Mouse (Mus musculus) embryonic facial prominence, embryonic 15.5 days (tissue): ENCODE measurements around the gene Rufy4. TPM values are rescaled to one million over a fixed set of nuclear protein-coding genes. Genes with fewer than 3 reads are reported as not detected.

Experiments used
- ATAC-seq: fragments of 200-750 bp; cut with Nextera tagmentation; 2 replicates; pipeline ENCODE4 v1.8.0; 2017; ENCODE audit warnings: low read depth, moderate TSS enrichment; ENCODE audit not compliant: insufficient number of reproducible peaks, low FRiP score, low TSS enrichment
- H3K27ac ChIP-seq: fragments of 300-500 bp; sonication (generic); replicated peaks from 2 replicates; pipeline ENCODE4 v1.5.1; 2015; ENCODE audit warnings: mild to moderate bottlenecking, inconsistent platforms
- H3K27me3 ChIP-seq: fragments of 300-500 bp; sonication (generic); 2 replicates; pipeline ENCODE4 v1.6.1; 2015; ENCODE audit warnings: inconsistent platforms
- H3K36me3 ChIP-seq: fragments of 300-500 bp; sonication (generic); 2 replicates; pipeline ENCODE4 v1.6.1; 2015; ENCODE audit warnings: mild to moderate bottlenecking, inconsistent platforms
- H3K4me1 ChIP-seq: fragments of 300-500 bp; sonication (generic); 2 replicates; pipeline ENCODE4 v1.6.1; 2015; ENCODE audit warnings: inconsistent platforms
- H3K4me2 ChIP-seq: fragments of 300-500 bp; sonication (generic); replicated peaks from 2 replicates; pipeline ENCODE4 v1.6.1; 2015; ENCODE audit warnings: mild to moderate bottlenecking, inconsistent platforms
- H3K4me3 ChIP-seq: fragments of 300-500 bp; sonication (generic); replicated peaks from 2 replicates; pipeline ENCODE4 v1.5.1; 2015; ENCODE audit warnings: mild to moderate bottlenecking, inconsistent platforms
- H3K9ac ChIP-seq: fragments of 300-500 bp; sonication (generic); 2 replicates; pipeline ENCODE4 v1.6.1; 2015; ENCODE audit warnings: inconsistent platforms
- H3K9me3 ChIP-seq: fragments of 300-500 bp; sonication (generic); replicated peaks from 2 replicates; pipeline ENCODE4 v1.6.1; 2016; ENCODE audit warnings: inconsistent platforms
- WGBS: fragments of 180-500 bp; shearing (Covaris S2); methylation state at CpG from one replicate; pipeline ENCODE4 v1.1.7; 2015; 5-methylcytosine and 5-hydroxymethylcytosine counted together
- polyA plus RNA-seq: library from polyadenylated mRNA; unstranded; fragments of >200 nt; fragmentation: Nextera tagmentation; extraction: Ambion mirVana; gene quantifications from 2 replicates; pipeline ENCODE4 v1.2.1, GENCODE M21; 2015

Rufy4 gene
- polyA plus RNA-seq, 1 experiment from 2014 or later, result 0.72 TPM

DNA sequence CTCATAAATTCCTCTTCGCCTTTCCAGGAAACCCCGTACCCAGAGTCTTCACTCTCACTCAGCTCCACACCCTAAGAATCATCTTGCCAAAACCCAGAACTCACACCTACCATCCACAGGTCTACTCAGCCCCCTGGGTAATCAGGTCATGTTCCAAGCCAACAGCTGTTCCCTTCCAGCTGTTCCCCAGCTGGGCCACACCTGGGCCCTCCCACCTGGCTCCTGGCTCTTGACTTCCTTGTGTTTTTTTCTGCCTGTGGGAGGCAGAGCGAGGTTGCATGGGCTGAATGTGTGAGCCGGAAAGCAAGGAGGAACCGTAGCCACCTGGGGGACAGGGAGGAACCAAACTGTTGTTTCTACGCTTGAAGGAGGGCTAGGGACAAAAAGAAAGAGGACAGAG is 19.1 kb upstream of the Rufy4 start:
- no peak for ATAC-seq

GRCm38 (mm10) chr1:74107931-74108618 is 17.3 kb upstream of the Rufy4 start:
- Histone ChIP-seq H3K27ac (no peak overlapping the region), H3K36me3 (no peaks in the 10 kb centered on the region), H3K4me3 (no peak overlapping the region), H3K4me2 (no peak overlapping the region), H3K27me3 (no peaks in the 10 kb centered on the region), H3K9me3 (no peaks in the 10 kb centered on the region), H3K4me1 (peaks cover 34% of the 10 kb centered on the region), H3K9ac (no peak overlapping the region)
- ATAC-seq, result no peak
- WGBS, result 66% methylated on average over 5 of the region's 5 CpGs

More for the DNA sequence above, 19.1 kb upstream of the Rufy4 start:
- H3K4me1 ChIP-seq, result peaks cover 26% of the 10 kb centered on the region
- WGBS, result 60% methylated on average over 6 of the region's 6 CpGs
- H3K36me3 ChIP-seq, result no peaks in the 10 kb centered on the region
- no peak overlapping the region for H3K9ac ChIP-seq
- no peaks in the 10 kb centered on the region for H3K9me3 ChIP-seq
- no peaks in the 10 kb centered on the region for H3K27me3 ChIP-seq
- H3K4me2 ChIP-seq, result no peak overlapping the region
- H3K4me3 ChIP-seq, result no peak overlapping the region
- no peak overlapping the region for H3K27ac ChIP-seq

GRCm38 (mm10) chr1:74109670-74110069 is 15.7 kb upstream of the Rufy4 start:
- Histone ChIP-seq H3K4me2 (no peak overlapping the region), H3K4me1 (peaks cover 21% of the 10 kb centered on the region), H3K4me3 (no peak overlapping the region), H3K9me3 (no peaks in the 10 kb centered on the region), H3K27me3 (no peaks in the 10 kb centered on the region), H3K36me3 (no peaks in the 10 kb centered on the region), H3K27ac (no peak overlapping the region), H3K9ac (no peak overlapping the region)
- no peak for ATAC-seq
- WGBS, result 58% methylated on average over 2 of the region's 2 CpGs

DNA sequence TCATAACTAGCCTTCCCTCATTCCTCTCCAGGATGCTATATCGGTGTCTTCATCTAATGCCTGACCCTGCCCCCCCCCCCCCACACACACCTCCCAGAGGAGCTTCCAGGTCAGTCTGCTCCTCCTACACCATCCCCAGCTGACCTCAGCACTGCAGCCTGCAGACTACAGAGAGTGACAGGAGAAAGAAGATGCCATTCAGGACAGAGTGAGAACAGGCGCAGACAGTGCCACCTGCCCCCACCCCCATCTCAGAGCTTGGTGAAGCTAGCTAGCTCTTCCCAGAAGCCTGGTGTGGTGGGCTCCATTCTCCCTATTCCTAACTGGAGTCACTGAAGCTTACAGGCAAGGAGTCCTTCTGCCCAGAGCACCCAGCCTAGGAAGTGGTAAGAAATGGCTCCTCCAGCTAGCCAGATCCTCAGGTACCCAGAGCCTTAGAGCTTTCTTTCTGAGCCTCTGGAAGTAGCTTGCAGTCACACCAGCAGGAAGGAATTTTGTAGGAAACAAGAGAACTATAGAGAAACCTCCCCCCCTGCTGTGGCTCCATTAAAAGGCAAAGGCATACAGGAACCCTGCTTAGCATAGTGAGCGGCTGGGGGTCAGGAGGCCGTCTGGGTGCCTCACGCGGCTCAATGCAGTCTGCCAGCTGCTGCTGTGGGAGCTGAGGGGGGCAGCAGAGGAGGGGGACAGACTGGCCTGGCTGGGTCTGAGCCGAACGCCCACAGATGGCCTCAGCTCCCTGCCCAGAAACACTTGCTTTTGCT is 14.2 kb upstream of the Rufy4 start:
- Histone ChIP-seq H3K36me3 (no peaks in the 10 kb centered on the region), H3K27me3 (no peaks in the 10 kb centered on the region), H3K27ac (no peak overlapping the region; the same call in 1 of the 2 replicates), H3K9ac (no peak overlapping the region), H3K4me3 (no peak overlapping the region), H3K4me1 (peaks cover 19% of the 10 kb centered on the region), H3K9me3 (no peaks in the 10 kb centered on the region), H3K4me2 (no peak overlapping the region)
- WGBS, result 17% methylated on average over 8 of the region's 8 CpGs
- peak; percentile 52 for ATAC-seq

DNA sequence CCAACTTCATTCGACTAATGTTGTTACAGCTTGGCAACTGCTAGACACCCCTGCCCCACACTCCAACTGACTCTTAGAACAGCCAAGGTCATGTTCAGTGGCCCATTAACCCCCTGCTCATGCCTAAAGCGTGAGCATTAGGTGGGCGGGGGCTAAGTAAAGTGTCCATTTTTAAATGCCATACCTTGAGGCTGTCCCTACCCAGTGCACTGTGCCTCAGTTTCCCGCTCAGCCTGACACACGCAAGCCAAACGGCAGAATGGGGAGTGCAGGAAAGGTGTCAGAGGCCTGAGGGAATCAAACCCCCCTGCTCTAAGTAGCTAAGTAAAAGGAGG is 13.7 kb upstream of the Rufy4 start:
- Histone ChIP-seq H3K4me1 (peaks cover 14% of the 10 kb centered on the region), H3K4me2 (no peak overlapping the region), H3K27ac (no peak overlapping the region; the same call in 1 of the 2 replicates), H3K9me3 (no peaks in the 10 kb centered on the region), H3K9ac (no peak overlapping the region), H3K36me3 (no peaks in the 10 kb centered on the region), H3K4me3 (no peak overlapping the region), H3K27me3 (no peaks in the 10 kb centered on the region)
- no peak for ATAC-seq
- 40% methylated on average over 6 of the region's 6 CpGs for WGBS

DNA sequence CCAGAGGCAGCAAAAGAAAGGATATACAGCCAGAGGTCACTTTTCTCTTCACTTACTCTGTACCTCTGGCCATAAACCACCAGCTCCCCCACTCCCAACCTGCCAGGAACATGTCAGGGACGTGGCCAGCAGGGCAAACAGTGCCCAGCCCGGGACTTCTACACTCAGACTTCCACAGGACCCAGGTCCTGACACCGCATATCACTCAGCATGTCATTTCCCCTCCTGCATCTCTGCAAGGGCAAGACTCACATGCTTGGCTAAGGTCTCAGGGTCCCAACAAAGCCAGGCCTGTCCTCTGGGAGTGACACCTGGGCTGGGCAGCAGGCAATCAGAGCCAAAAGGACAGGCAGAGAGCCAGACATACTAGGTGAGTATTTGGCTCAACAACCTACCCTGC is 12.3 kb upstream of the Rufy4 start:
- no peak overlapping the region for H3K4me3 ChIP-seq
- no peak overlapping the region for H3K27ac ChIP-seq
- H3K9ac ChIP-seq, result no peak overlapping the region
- H3K9me3 ChIP-seq, result no peaks in the 10 kb centered on the region
- H3K36me3 ChIP-seq, result no peaks in the 10 kb centered on the region
- ATAC-seq, result no peak
- H3K4me1 ChIP-seq, result peaks cover 14% of the 10 kb centered on the region
- no peak overlapping the region for H3K4me2 ChIP-seq
- H3K27me3 ChIP-seq, result no peaks in the 10 kb centered on the region
- WGBS, result 66% methylated on average over 3 of the region's 3 CpGs

- H3K9me3 ChIP-seq, result no peaks in the 10 kb centered on the region
- H3K27me3 ChIP-seq, result 0 out of 2 replicates have a peak, but pooled peaks cover 4% of the 10 kb centered on the region
- no peak for ATAC-seq
- no peak overlapping the region for H3K4me2 ChIP-seq
- H3K36me3 ChIP-seq, result no peaks in the 10 kb centered on the region
- H3K4me1 ChIP-seq, result peaks cover 20% of the 10 kb centered on the region
- no peak overlapping the region for H3K4me3 ChIP-seq
- H3K9ac ChIP-seq, result no peak overlapping the region
- H3K27ac ChIP-seq, result no peak overlapping the region
- 91% methylated on average over 6 of the region's 6 CpGs for WGBS
These were observed 7.5 kb upstream of the Rufy4 start for GRCm38 (mm10) chr1:74117876-74118275.

DNA sequence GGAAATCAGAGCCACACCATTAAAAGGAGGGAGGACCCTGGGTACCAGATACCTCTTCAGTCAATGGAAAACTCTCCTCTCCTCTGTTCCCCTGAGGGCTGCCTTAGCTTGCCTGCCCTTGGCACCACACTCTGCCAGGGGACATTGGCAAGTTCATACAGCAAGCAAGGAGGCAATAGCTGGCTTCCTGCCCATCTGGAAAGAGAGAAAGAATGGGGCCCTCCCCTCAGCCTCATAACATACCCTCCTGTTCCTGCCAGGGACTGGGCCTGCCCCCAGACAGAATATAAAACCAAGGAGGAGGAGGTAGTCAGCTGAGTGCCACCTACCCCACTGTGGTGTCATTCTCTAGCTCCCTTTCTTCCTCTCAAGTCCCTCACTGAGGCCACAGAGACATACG is 6.2 kb upstream of the Rufy4 start:
- peaks cover 26% of the 10 kb centered on the region for H3K4me1 ChIP-seq
- peaks cover 4% of the 10 kb centered on the region for H3K27me3 ChIP-seq
- WGBS, result 86% methylated on average over 1 of the region's 1 CpGs
- no peak overlapping the region for H3K4me3 ChIP-seq
- ATAC-seq, result no peak
- H3K27ac ChIP-seq, result no peak overlapping the region
- no peaks in the 10 kb centered on the region for H3K9me3 ChIP-seq
- H3K4me2 ChIP-seq, result no peak overlapping the region
- H3K9ac ChIP-seq, result no peak overlapping the region
- no peaks in the 10 kb centered on the region for H3K36me3 ChIP-seq

DNA sequence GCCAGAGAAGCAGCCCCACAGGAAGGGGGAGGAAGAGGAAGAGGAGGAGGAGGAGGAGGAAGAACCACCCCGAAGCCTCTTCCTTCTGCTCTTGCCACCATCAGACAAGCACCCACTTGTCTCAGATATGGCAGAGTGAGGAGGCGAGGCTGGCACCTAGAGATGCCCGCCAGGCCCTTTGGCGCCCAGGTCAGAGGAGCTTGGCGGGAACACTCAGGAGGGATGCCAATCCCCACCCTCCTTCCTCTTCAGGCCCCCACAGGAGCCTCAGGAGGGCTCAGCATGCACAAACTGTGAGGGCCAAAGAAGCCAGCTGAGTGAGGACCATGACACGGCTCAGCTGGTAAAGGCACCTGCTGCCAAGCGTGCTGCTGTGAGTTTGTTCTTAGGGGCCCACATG is 4.2 kb upstream of the Rufy4 start:
- peaks cover 10% of the 10 kb centered on the region for H3K27me3 ChIP-seq
- H3K4me1 ChIP-seq, result peaks cover 38% of the 10 kb centered on the region
- 81% methylated on average over 7 of the region's 7 CpGs for WGBS
- H3K9me3 ChIP-seq, result no peaks in the 10 kb centered on the region
- H3K4me2 ChIP-seq, result no peak overlapping the region
- H3K4me3 ChIP-seq, result no peak overlapping the region
- no peak overlapping the region for H3K27ac ChIP-seq
- no peak for ATAC-seq
- H3K9ac ChIP-seq, result no peak overlapping the region
- H3K36me3 ChIP-seq, result no peaks in the 10 kb centered on the region

DNA sequence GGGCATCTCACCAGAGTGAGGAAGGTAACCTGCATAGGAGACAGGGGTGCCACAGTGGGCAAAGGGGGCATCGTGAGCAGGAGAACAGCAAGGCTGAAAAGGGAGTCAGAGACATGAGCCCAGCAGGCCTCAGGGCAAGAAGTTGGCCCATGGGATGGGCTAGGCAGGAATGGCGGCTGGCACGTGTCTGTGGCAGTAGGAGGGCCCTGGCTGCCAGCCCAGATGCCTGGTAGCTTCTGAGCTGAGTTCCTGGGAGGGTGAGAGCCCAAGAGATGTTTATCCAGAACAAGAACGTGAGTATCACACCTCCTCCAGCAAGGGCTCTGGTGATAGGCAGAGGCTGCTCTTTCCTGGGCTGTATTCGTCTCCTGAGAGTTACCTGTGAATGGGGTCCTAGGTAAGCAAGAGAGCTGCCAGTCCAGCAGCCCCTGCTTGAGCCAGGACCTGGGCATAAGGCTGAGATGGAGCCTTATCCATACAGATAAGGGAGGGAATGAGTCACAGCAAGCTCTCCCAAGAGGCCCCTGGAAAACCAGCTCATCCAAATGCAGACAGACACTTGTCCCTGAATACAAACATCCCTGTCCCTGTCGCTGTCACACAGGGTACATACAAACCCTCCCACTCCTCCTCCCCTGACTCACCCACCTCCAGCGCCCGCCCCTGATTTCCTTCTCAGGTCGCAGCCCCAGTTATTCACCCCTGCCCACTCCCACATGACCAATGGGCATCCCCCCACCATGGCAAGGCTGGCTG is 3.3 kb upstream of the Rufy4 start:
- Histone ChIP-seq H3K27me3 (peaks cover 11% of the 10 kb centered on the region), H3K9ac (no peak overlapping the region)
- ATAC-seq, result peak; percentile 28; the same call in 1 of the 2 replicates

DNA sequence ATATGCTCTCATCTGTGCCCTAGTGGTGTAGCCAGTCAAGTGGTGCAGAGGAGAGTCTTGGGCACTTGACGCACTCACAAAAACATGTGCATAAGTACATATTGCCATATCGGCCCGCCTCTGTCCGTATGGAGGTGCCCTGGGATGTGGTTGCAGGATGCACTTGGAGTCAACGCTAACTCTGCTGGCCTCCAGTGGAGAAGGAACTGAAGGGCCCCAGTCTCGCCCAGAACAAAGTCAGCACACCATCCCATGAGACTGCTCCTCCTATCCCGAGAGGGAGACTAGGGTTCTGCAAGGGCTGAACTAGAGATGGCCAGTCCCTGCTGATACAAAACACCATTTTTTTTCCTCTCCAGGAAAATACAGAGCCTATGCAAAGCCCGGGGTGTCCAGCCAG is 2.1 kb upstream of the Rufy4 start:
- Histone ChIP-seq H3K9ac (no peak overlapping the region), H3K4me1 (peaks cover 38% of the 10 kb centered on the region), H3K27ac (no peak overlapping the region), H3K36me3 (no peaks in the 10 kb centered on the region), H3K4me2 (peak overlapping the region; percentile 98; the same call in 1 of the 2 replicates), H3K9me3 (no peaks in the 10 kb centered on the region), H3K27me3 (peaks cover 11% of the 10 kb centered on the region), H3K4me3 (peak overlapping the region; percentile 57; the same call in 1 of the 2 replicates)
- ATAC-seq, result no peak
- 68% methylated on average over 8 of the region's 8 CpGs for WGBS

More for the DNA sequence above, 3.3 kb upstream of the Rufy4 start:
- Histone ChIP-seq H3K9me3 (no peaks in the 10 kb centered on the region), H3K36me3 (no peaks in the 10 kb centered on the region), H3K27ac (no peak overlapping the region; the same call in 1 of the 2 replicates), H3K4me1 (peaks cover 38% of the 10 kb centered on the region), H3K4me3 (no peak overlapping the region), H3K4me2 (no peak overlapping the region)
- 35% methylated on average over 9 of the region's 9 CpGs for WGBS
